Mouse (Mus musculus) testis, adult 2 months (tissue): ENCODE measurements around the gene Cavin2.

ENCODE experiments used
- CTCF ChIP-seq: fragments of 200-500 bp; IDR thresholded peaks from 2 replicates; pipeline ENCODE4 v1.5.1; 2012; ENCODE audit warnings: low read depth, mild to moderate bottlenecking, inconsistent platforms, low read length, moderate library complexity; ENCODE audit not compliant: control insufficient read depth, insufficient read depth, insufficient replicate concordance
- POLR2A ChIP-seq: fragments of 200-500 bp; IDR thresholded peaks from 2 replicates; pipeline ENCODE4 v1.6.1; 2012; ENCODE audit warnings: low read depth, mild to moderate bottlenecking, inconsistent platforms, low read length, moderate library complexity; ENCODE audit not compliant: control insufficient read depth

DNA sequence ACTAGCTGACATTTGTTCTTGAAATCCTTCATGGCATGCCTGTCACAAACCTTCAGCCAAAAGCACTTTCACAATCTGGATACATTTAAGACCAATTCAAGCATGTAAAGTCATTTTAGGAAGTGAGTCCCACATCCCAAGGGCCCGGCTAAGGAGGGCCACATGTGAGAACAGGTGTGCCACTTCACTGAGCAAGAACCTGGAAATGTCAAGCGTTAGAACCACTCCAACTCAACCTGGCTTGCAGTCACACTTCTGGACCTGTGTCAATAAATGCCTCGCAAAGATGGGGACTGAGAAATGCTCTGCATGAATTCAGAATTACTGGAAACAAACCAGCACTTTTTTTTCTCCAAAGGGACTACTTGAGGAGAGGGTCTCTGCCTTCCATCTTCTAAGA is 725 bp upstream of the Cavin2 start:
- TF ChIP-seq CTCF (no peak), POLR2A (no peak)
